Mouse (Mus musculus) lung, postnatal 4 days (tissue): ENCODE results near the gene Atp5h.

Source experiments
- DNase-seq, 2 experiments: peaks; one replicate each; pipeline ENCODE4 v3.0.0; 2021

The Atp5h gene

GRCm38 (mm10) chr11:115366039-115366705 is 53.6 kb downstream of the Atp5h start:
- no peak for DNase-seq
